7 mouse cellular contexts compared by ENCODE assay signal in the genomic region with DNA sequence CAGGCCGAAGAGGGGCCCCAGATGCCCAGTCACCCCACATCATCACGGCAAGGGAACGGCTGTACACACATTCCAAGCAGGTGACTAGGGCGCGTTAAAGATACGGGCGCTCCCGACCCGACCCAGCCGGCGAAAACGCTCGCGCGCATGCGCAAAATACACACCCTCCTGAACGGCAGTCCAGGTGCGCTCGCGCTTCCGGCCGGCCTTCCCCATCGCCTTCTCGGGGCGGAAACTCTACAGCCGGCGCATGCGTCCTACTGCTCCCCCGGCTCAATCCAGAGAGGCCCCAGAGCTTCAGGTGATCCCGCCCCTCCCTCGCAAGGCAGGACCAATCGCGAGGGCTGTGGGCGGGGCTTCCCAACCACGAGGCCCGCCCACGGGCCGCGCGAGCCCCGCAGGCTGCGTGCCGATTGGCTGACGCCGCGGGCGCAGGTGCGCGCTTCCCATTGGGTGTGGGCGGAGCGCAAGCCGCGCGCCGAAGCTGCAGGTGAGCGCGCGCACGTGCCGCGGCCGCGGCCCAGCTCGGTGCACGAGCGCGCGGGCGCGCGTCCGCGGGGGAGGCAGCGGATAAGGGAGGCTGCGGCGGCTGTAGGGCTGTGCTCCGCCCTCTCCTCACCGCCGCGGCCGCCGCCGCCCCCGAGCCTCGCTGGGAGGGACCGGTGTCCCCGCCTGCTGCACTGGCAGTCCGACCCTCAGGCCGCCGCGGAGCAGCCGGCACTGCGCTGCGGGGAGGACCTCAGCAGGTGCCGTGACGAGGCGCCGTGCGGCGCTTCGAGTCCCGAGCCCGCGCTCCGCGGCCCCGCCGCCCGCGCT. TPM values are rescaled to one million over a fixed set of nuclear protein-coding genes. Genes with fewer than 3 reads are reported as not detected.
DNase-seq lines count a peak whose midpoint lies in the region; ATAC-seq lines count a peak whose summit lies in the region.

Gene Pard6b, plus strand, starts transcription at position 574 of the 816 bp plus-strand sequence.

- peak within 1 kb of the TSS; percentile 86 for H3K27ac ChIP-seq in intestine, embryonic 15.5 days
- H3K27ac ChIP-seq in midbrain, embryonic 10.5 days (replicated peaks), result peak within 1 kb of the TSS; percentile 91

- WGBS in intestine, embryonic 15.5 days, result under 1% methylated on average over 105 of the region's 110 CpGs
- WGBS in midbrain, embryonic 10.5 days, result 1% methylated on average over 98 of the region's 110 CpGs

- ATAC-seq in intestine, embryonic 15.5 days, result peak; percentile 91

- H3K9me3 ChIP-seq in intestine, embryonic 15.5 days, result no peaks in the 10 kb centered on the region
- no peaks in the 10 kb centered on the region for H3K9me3 ChIP-seq in midbrain, embryonic 10.5 days (replicated peaks)

- peak within 1 kb of the TSS; percentile 94 for H3K4me2 ChIP-seq in intestine, embryonic 15.5 days (replicated peaks)

- peaks cover 18% of the 10 kb centered on the region for H3K4me1 ChIP-seq in intestine, embryonic 15.5 days (replicated peaks)
- H3K4me1 ChIP-seq in midbrain, embryonic 10.5 days, result peaks cover 46% of the 10 kb centered on the region

- H3K9ac ChIP-seq in intestine, embryonic 15.5 days, result peak within 1 kb of the TSS; percentile 78

- DNase-seq in adrenal gland, adult 2 months, result peak; percentile 96
- DNase-seq in embryo, embryonic 11.5 days (ENCODE audit: low read depth, low spot score), result peak; percentile 98
- DNase-seq in gastrocnemius, postnatal 36 days, result peak; percentile 75 to 82
- DNase-seq in left cerebral cortex, postnatal 25 days (ENCODE audit: low spot score in 2 of 2), result peak; percentile 98 to 99
- DNase-seq in midbrain, embryonic 10.5 days (ENCODE audit: low spot score), result peak; percentile 97
- peak; percentile 96 for DNase-seq in right cerebral cortex, postnatal 4 days

- no peaks in the 10 kb centered on the region for H3K36me3 ChIP-seq in intestine, embryonic 15.5 days
- H3K36me3 ChIP-seq in midbrain, embryonic 10.5 days, result no peaks in the 10 kb centered on the region; the same call in 1 of the 2 replicates

- intact Hi-C loops in gastrocnemius, postnatal 36 days (cut with DNase I), result no loop called here
- intact Hi-C loops in left cerebral cortex, postnatal 25 days (cut with DNase I), result no loop called here

- no peaks in the 10 kb centered on the region; the same call in 1 of the 2 replicates for H3K27me3 ChIP-seq in intestine, embryonic 15.5 days (replicated peaks)
- H3K27me3 ChIP-seq in midbrain, embryonic 10.5 days (ENCODE audit: low read depth, poor library complexity, severe bottlenecking), result peaks cover 44% of the 10 kb centered on the region

- peak within 1 kb of the TSS; percentile 75 for H3K4me3 ChIP-seq in intestine, embryonic 15.5 days (replicated peaks)
- H3K4me3 ChIP-seq in midbrain, embryonic 10.5 days, result peak within 1 kb of the TSS; percentile 93

RNA-seq across cellular contexts. Expression of gene Pard6b, which starts in this region (rescaled TPM):
- total RNA-seq in adrenal gland, adult 2 months (2021), result 1 to 10 TPM in 1 of 2 experiments, under 1 TPM in 1; 0.92 to 1.9 TPM
- 1.3 and 2.1 TPM in 2 replicates for polyA plus RNA-seq in adrenal gland, adult 2 months (2012; rRNA removed)
- under 1 TPM; 0.69 to 0.91 TPM for total RNA-seq in gastrocnemius, postnatal 36 days (2021)
- 16.9 and 17.4 TPM in 2 replicates for polyA plus RNA-seq in intestine, embryonic 15.5 days (2015; fragmentation: Nextera tagmentation; extraction: Ambion mirVana)
- total RNA-seq in left cerebral cortex, postnatal 25 days (2021), result 1 to 10 TPM; 5.0 to 5.2 TPM
- polyA plus RNA-seq in midbrain, embryonic 10.5 days (2016; fragmentation: Nextera tagmentation; extraction: Ambion mirVana), result 6.9 and 7.5 TPM in 2 replicates

Comparison
In these comparisons a context has a peak if more than half of its experiments do, and no peak if none do; other contexts are left out.
1. Peak in every context shown above with its lines: DNase-seq, ATAC-seq, H3K4me3 ChIP-seq and H3K27ac ChIP-seq.
2. Peak in DNase-seq in gastrocnemius, postnatal 36 days; RNA of the gene not detected or under 1 TPM.